Comparison of ENCODE assay signal across 10 mouse cellular contexts in genomic region chr13:111286461-111287385, GRCm38 (mm10). TPM values are rescaled to one million over a fixed set of nuclear protein-coding genes. Genes with fewer than 3 reads are reported as not detected.
A peak's percentile ranks its signal among the peaks of the same experiment; 100 is the strongest.
DNase-seq lines count a peak whose midpoint lies in the region; ATAC-seq lines count a peak whose summit lies in the region.
"Had no signal": no experiment of that assay in that cellular context is flagged by ENCODE, and none has a peak within 500 bp of the region (broad histone marks: within the 10 kb centered on the region; RNA-seq: fewer than 3 reads in every experiment).

No protein-coding gene starts in this region.

- H3K27me3 ChIP-seq in lung, embryonic 15.5 days, result no peaks in the 10 kb centered on the region
- no peaks in the 10 kb centered on the region for H3K27me3 ChIP-seq in neural tube, embryonic 15.5 days (replicated peaks)
- H3K27me3 ChIP-seq: hindbrain, embryonic 15.5 days had no signal

- peak overlapping the region; percentile 53 for H3K27ac ChIP-seq in lung, embryonic 15.5 days
- no peak overlapping the region for H3K27ac ChIP-seq in neural tube, embryonic 15.5 days (replicated peaks)
- H3K27ac ChIP-seq: hindbrain, embryonic 15.5 days had no signal

- DNase-seq in 3134 (ENCODE audit: extremely low read depth, insufficient read length, low spot score), result peak; percentile 28
- DNase-seq in CD4-positive, CD25-positive, alpha-beta regulatory T cell, adult 2 months (ENCODE audit: low read depth, low spot score), result peak; percentile 44
- DNase-seq in fat pad, adult 2 months (ENCODE audit: extremely low read depth, low read depth, low spot score), result peak; percentile 10
- peak; percentile 12 for DNase-seq in thymus, postnatal 25 days
- no peak for DNase-seq in urinary bladder, postnatal 14 days (ENCODE audit: low spot score)
- no peak for DNase-seq in neural tube, embryonic 10.5 days (ENCODE audit: extremely low spot score, low spot score)

- H3K4me1 ChIP-seq in lung, embryonic 15.5 days, result peaks cover 24% of the 10 kb centered on the region
- no peaks in the 10 kb centered on the region; the same call in 1 of the 2 replicates for H3K4me1 ChIP-seq in neural tube, embryonic 15.5 days

- no peaks in the 10 kb centered on the region; the same call in 1 of the 2 replicates for H3K9me3 ChIP-seq in lung, embryonic 15.5 days
- H3K9me3 ChIP-seq in neural tube, embryonic 15.5 days (replicated peaks), result no peaks in the 10 kb centered on the region
- H3K9me3 ChIP-seq: hindbrain, embryonic 15.5 days had no signal

- H3K9ac ChIP-seq in lung, embryonic 15.5 days, result no peak overlapping the region
- no peak overlapping the region for H3K9ac ChIP-seq in neural tube, embryonic 15.5 days (replicated peaks)
- H3K9ac ChIP-seq: hindbrain, embryonic 15.5 days had no signal

- no peaks in the 10 kb centered on the region for H3K36me3 ChIP-seq in lung, embryonic 15.5 days
- no peaks in the 10 kb centered on the region for H3K36me3 ChIP-seq in neural tube, embryonic 15.5 days
- H3K36me3 ChIP-seq: hindbrain, embryonic 15.5 days had no signal

- ATAC-seq in lung, embryonic 15.5 days (ENCODE audit: borderline replicate concordance, extremely low read depth, low FRiP score, low TSS enrichment), result peak; percentile 57
- no peak for ATAC-seq in neural tube, embryonic 15.5 days (ENCODE audit: low FRiP score)

- no peak overlapping the region for H3K4me3 ChIP-seq in lung, embryonic 15.5 days
- H3K4me3 ChIP-seq in neural tube, embryonic 15.5 days (replicated peaks), result no peak overlapping the region
- H3K4me3 ChIP-seq: hindbrain, embryonic 15.5 days had no signal

- H3K4me2 ChIP-seq in lung, embryonic 15.5 days, result no peak overlapping the region
- H3K4me2 ChIP-seq in neural tube, embryonic 15.5 days, result no peak overlapping the region
- H3K4me2 ChIP-seq: hindbrain, embryonic 15.5 days had no signal

- 68% methylated on average over 10 of the region's 10 CpGs for WGBS in lung, embryonic 15.5 days
- 90% methylated on average over 10 of the region's 10 CpGs for WGBS in neural tube, embryonic 15.5 days

RNA-seq across cellular contexts. Expression of gene Actbl2, which starts 31.9 kb away (rescaled TPM):
- polyA plus RNA-seq in lung, embryonic 15.5 days (2015; fragmentation: Nextera tagmentation; extraction: Ambion mirVana), result not detected in 2 replicates
- not detected in 2 replicates for polyA plus RNA-seq in neural tube, embryonic 15.5 days (2015; fragmentation: Nextera tagmentation; extraction: Ambion mirVana)
- polyA plus RNA-seq: hindbrain, embryonic 15.5 days; neural tube, embryonic 11.5 days had no signal

Comparison
In these comparisons a context has a peak if more than half of its experiments do, and no peak if none do; other contexts are left out.
1. DNase-seq: peak in 3134 (single experiment), CD4-positive, CD25-positive, alpha-beta regulatory T cell, adult 2 months (single experiment), fat pad, adult 2 months (single experiment) and thymus, postnatal 25 days (single experiment); none in urinary bladder, postnatal 14 days (single experiment) and neural tube, embryonic 10.5 days (single experiment).